Mouse (Mus musculus) lung, adult 2 months (tissue): Measurements from ENCODE around the gene Pcdh7.

Experiments
- CTCF ChIP-seq: fragments of 200-500 bp; IDR thresholded peaks from 2 replicates; pipeline ENCODE4 v1.5.1; 2011; ENCODE audit warnings: mild to moderate bottlenecking, low read length, control low read depth; ENCODE audit not compliant: insufficient read depth
- POLR2A ChIP-seq: fragments of 200-500 bp; IDR thresholded peaks from 2 replicates; pipeline ENCODE4 v1.6.1; 2011; ENCODE audit warnings: low read depth, mild to moderate bottlenecking, control low read depth, low read length, borderline replicate concordance; ENCODE audit errors: extremely low read depth

- no peak for TF ChIP-seq POLR2A
- TF ChIP-seq CTCF = no peak
Measured at GRCm38 (mm10) chr5:57837150-57837549, 119.4 kb downstream of the Pcdh7 start.
